Mouse (Mus musculus) megakaryocyte, embryonic 14.5 days (primary cell): ENCODE measurements at regions not wholly inside any gene's neighbourhood (a gene's known extent, or its start where the extent isn't known, plus 50 kb on each side); places are given as distances from the start of the nearest gene placed in this dataset.

Source experiments
- H3K27me3 ChIP-seq: replicated peaks from 2 replicates; pipeline ENCODE3; 2012; ENCODE audit warnings: inconsistent platforms
- H3K36me3 ChIP-seq: replicated peaks from 2 replicates; pipeline ENCODE3; 2012; ENCODE audit warnings: low read length, inconsistent platforms, mixed read lengths
- H3K4me1 ChIP-seq: 2 replicates; pipeline ENCODE4 v1.6.1; 2012; ENCODE audit warnings: inconsistent platforms
- H3K4me3 ChIP-seq: replicated peaks from 2 replicates; pipeline ENCODE3; 2012; ENCODE audit warnings: moderate library complexity, mild to moderate bottlenecking, inconsistent platforms
- H3K9me3 ChIP-seq: 2 replicates; pipeline ENCODE4 v1.6.1; 2012; ENCODE audit warnings: inconsistent platforms
- FLI1 ChIP-seq: IDR thresholded peaks from 2 replicates; pipeline ENCODE4 v1.6.1; 2012; ENCODE audit warnings: low read length, inconsistent platforms, mixed read lengths
- GATA1 ChIP-seq: IDR thresholded peaks from 3 replicates; pipeline ENCODE4 v1.6.1; 2012; ENCODE audit warnings: mixed read lengths, low read length, inconsistent platforms, borderline replicate concordance

DNA sequence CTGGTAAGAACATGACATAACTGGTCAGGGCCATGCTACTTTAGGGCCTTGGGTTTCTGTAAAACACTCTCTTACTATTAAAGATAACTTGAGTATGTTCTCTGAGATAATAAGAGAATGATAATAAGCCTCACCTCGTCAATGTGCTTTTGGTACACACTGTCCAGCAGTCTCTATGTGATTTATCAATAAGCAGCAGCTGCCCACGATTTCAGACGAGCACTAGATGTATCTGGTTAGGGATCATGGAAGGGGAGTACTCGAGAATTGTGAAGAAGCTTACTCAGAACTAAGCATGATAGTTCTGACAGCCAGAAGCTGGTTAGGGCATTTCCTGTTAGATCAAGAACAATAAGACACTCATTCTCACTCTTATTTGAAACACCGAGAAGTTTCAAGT is 53.8 kb downstream of the Neurod6 start:
- no peak for TF ChIP-seq GATA1
- no peak for TF ChIP-seq FLI1
- Histone ChIP-seq H3K4me3 (no peak overlapping the region), H3K27me3 (peaks cover 2% of the 10 kb centered on the region), H3K9me3 (no peaks in the 10 kb centered on the region), H3K36me3 (no peaks in the 10 kb centered on the region), H3K4me1 (no peaks in the 10 kb centered on the region)

DNA sequence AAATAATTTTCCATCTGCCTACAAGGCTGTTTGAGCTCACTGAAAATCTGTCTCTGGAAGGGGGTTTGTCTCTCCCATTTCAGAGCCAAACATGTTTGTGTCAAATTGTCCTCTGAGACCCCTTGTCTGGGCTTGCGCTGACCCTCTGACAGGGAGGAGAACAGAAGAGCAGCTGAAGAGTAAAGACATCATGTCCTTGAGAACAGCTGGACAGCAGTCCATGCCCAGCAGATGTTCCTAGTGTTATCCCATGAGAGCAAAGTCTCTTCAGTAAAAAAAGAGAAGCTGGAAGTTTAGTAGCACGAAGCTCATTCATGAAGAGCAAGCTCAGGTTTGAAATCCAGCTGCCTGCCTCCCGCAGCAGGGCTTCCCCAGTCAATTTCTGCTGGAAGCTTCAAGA is 60.7 kb downstream of the Neurod6 start:
- no peak for TF ChIP-seq GATA1
- no peak for TF ChIP-seq FLI1
- Histone ChIP-seq H3K4me1 (no peaks in the 10 kb centered on the region), H3K36me3 (no peaks in the 10 kb centered on the region), H3K27me3 (peaks cover 2% of the 10 kb centered on the region), H3K9me3 (no peaks in the 10 kb centered on the region), H3K4me3 (no peak overlapping the region)

DNA sequence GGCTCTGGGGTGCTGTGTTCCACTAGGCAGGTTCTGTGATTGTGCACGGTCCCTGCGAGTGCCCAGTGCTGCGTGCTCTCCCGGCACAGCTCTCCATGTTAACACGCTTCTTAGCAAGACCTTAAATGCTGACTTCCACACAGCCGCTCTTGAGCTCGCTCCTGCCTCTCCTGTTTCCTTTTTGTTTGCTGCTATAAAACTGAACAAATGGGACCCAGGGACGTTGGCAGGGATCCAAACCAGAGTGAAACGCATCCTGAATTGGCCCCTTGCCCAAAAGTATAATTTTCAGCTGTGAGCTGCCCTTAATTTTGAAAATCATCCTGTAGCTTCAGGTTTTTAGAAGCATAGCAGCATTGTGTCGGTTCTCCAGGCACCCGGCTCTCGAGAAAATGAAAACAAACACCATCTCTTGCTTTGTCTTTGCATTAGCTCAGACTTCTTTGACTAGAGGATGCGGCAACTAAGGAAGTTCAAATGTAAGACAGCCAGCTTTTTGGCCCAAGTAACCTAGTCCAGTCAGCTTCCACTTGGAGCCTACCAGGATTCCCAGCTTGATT is 63.1 kb downstream of the Neurod6 start:
- H3K4me1 ChIP-seq = no peaks in the 10 kb centered on the region
- no peaks in the 10 kb centered on the region for H3K9me3 ChIP-seq
- no peaks in the 10 kb centered on the region for H3K36me3 ChIP-seq
- H3K4me3 ChIP-seq = peak overlapping the region; percentile 40
- no peak for TF ChIP-seq GATA1
- TF ChIP-seq FLI1 = no peak
- no peaks in the 10 kb centered on the region for H3K27me3 ChIP-seq

DNA sequence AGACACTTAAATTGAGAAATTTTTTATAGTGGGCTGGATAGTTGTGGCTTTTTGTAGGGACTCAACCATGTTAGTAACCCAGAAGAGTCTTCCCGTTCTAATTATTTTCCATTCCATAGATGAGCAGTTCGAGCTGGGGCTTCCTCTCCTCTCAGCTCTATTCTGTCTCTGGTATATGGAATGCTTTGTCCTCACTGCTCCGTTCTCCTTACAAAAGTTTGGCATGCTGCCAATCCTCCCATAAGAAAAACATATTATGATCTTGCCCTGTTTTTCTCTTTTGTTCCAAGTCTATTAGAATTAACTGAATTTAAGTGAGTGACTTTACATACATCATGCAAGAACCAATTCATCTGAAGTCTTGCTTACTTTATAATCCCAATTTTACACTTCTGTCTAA is 70.7 kb downstream of the Neurod6 start:
- Histone ChIP-seq H3K36me3 (no peaks in the 10 kb centered on the region), H3K4me3 (no peak overlapping the region)

DNA sequence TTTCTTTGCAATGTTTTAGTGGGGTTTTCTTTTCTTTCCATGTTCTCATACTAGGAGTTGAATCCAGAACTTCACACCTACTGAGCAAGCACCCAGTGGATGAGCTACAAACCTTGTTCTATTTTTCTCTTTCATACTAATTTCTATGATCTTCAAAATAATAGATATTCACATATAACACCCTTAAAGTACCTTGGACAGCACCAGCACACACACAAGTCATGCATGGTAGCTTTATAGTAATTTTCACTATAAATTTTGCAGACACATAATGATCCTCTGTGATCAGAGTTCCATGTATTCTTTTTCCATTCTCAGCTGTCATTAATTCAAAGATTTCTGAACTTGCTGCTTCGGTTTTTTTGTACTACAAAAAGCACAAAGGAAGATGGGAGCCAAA is 71.1 kb downstream of the Neurod6 start:
- H3K36me3 ChIP-seq = no peaks in the 10 kb centered on the region

More for the DNA sequence above, 70.7 kb downstream of the Neurod6 start:
- no peaks in the 10 kb centered on the region for H3K27me3 ChIP-seq
- 0 out of 2 replicates have a peak, but pooled peaks cover 4% of the 10 kb centered on the region for H3K9me3 ChIP-seq
- H3K4me1 ChIP-seq = peaks cover 14% of the 10 kb centered on the region
- TF ChIP-seq FLI1 (no peak), GATA1 (no peak)

DNA sequence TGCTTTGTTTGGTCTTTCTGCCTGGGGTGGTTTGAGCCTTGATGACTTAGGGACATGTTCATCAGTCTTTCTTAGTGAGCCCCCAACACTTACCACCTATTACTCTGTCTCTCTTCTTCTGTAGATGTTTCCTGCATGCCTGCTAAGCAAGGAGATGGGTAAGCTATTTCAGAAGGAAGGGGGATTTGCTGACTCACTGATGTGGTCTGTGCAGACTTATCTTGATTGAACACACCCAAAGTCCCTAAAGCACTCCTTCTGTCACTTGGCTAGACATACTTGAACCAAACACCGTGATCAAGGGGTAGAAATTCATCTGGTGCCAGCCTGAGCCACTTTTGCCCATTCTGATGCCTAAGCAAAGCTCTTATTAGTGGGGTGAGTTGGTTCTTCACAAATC is 72.0 kb downstream of the Neurod6 start:
- H3K27me3 ChIP-seq = no peaks in the 10 kb centered on the region
- no peak overlapping the region for H3K4me3 ChIP-seq
- H3K4me1 ChIP-seq = peaks cover 14% of the 10 kb centered on the region
- no peaks in the 10 kb centered on the region for H3K36me3 ChIP-seq
- no peak for TF ChIP-seq GATA1
- no peak for TF ChIP-seq FLI1
- H3K9me3 ChIP-seq = 0 out of 2 replicates have a peak, but pooled peaks cover 4% of the 10 kb centered on the region

More for the DNA sequence above, 71.1 kb downstream of the Neurod6 start:
- no peaks in the 10 kb centered on the region for H3K27me3 ChIP-seq
- TF ChIP-seq GATA1 = no peak
- TF ChIP-seq FLI1 = no peak
- peaks cover 14% of the 10 kb centered on the region for H3K4me1 ChIP-seq
- no peak overlapping the region for H3K4me3 ChIP-seq
- 0 out of 2 replicates have a peak, but pooled peaks cover 4% of the 10 kb centered on the region for H3K9me3 ChIP-seq

DNA sequence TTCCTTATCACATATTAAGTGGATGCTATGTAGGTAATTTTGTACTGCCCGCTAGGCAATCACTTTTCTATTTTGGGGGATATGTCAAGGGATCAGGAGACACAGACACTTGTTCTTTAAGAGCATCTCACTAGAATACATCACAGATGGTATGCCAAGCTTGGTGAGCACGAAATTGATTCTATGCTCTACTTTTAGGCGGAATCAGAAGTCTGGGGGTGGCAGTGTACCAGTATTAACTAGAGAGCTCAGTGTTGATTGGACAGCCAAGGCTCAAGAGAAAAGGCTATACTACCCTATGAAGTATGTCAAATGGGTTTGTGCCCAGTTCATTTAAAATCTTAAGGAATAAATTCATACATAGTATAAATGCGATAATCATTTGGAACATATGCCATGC is 84.0 kb downstream of the Neurod6 start:
- H3K9me3 ChIP-seq = no peaks in the 10 kb centered on the region
- no peak overlapping the region for H3K4me3 ChIP-seq
- no peaks in the 10 kb centered on the region for H3K36me3 ChIP-seq
- H3K27me3 ChIP-seq = no peaks in the 10 kb centered on the region
- H3K4me1 ChIP-seq = no peaks in the 10 kb centered on the region
- no peak for TF ChIP-seq GATA1
- TF ChIP-seq FLI1 = no peak

DNA sequence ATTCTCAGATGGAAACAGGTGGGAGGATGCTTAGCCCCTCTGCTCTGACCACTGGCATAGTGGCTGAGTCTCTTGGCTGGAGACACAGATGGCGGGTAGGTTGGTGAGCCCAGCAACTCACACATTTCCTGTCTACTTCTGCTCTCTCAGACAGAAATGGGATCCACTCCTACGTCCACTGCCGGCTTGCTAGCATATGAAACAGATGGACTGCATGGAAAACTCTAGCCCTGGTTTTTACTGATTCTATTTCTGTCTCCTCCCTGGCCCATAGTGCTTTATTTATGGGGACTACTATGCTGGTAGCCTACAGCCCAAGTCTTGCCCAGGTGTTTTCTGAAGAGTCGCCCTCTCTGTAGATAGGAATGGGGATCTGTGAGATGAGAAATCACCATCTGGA is 88.9 kb downstream of the Neurod6 start:
- no peaks in the 10 kb centered on the region for H3K4me1 ChIP-seq
- no peaks in the 10 kb centered on the region for H3K36me3 ChIP-seq
- H3K4me3 ChIP-seq = no peak overlapping the region
- H3K9me3 ChIP-seq = no peaks in the 10 kb centered on the region
- TF ChIP-seq GATA1 (no peak), FLI1 (no peak)
- H3K27me3 ChIP-seq = no peaks in the 10 kb centered on the region

DNA sequence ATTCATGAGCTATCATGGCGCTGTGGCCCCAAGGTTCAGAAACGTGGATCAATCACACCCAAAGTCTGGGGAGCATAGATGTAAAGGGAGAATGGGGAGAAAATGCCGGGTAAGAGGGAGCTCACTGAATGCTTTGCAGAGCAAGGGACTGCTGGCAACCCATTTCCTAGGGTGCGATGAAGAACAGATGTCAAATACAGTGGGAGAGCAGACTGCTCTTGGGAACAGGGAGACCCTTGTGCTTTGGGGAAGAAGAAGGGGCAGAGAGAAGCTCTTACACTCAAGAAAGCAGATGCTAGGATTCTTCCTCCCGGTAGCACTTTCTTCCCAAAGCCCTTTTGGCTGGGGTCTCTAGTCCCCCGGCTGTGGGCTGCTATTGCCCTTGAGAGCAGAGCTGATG is 100.0 kb downstream of the Neurod6 start:
- Histone ChIP-seq H3K4me3 (no peak overlapping the region), H3K27me3 (peaks cover 4% of the 10 kb centered on the region), H3K9me3 (no peaks in the 10 kb centered on the region), H3K36me3 (no peaks in the 10 kb centered on the region), H3K4me1 (no peaks in the 10 kb centered on the region)
- TF ChIP-seq FLI1 = no peak
- TF ChIP-seq GATA1 = no peak

DNA sequence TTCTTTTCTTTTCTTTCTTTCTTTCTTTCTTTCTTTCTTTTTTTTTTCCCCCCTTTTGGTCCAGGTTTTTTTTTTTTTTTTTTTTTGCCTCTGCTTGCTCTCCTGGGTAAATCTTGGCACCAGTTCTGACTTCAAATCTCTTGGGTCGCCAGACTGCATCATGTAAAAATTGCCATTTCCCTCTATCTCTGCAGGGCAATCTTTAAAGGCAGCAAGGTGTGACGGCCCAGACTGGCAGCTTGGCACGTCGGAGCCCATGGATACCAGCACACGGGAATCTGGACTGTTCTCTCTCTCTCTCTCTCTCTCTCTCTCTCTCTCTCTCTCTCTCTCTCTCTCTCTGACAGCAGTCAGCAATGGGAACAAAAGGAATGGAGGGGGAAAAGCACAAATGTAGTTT is 101.0 kb downstream of the Neurod6 start:
- no peak for TF ChIP-seq FLI1
- no peak for TF ChIP-seq GATA1
- Histone ChIP-seq H3K9me3 (no peaks in the 10 kb centered on the region), H3K4me1 (no peaks in the 10 kb centered on the region), H3K27me3 (peaks cover 4% of the 10 kb centered on the region), H3K36me3 (no peaks in the 10 kb centered on the region), H3K4me3 (no peak overlapping the region)

DNA sequence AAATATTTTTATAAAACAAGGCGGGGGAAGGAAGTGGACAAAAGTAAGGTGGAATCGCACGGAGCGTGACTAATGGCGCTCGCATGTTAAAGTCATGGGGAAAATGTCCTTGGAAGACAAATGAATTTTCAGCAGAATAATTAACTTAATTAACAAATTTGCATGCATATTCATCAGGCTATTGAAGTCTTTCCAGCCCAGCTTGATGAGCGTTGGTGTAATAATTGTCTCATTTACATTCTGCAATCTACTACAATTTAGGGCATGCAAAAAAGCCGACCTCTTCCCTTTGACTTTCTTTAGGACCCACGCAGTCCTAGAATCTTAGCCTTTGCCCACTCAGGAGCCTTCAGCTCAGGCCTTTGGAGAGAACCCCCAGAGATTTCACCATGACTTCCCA is 101.5 kb downstream of the Neurod6 start:
- H3K36me3 ChIP-seq = no peaks in the 10 kb centered on the region
- H3K4me3 ChIP-seq = no peak overlapping the region
- no peak for TF ChIP-seq FLI1
- TF ChIP-seq GATA1 = no peak
- peaks cover 4% of the 10 kb centered on the region for H3K27me3 ChIP-seq
- no peaks in the 10 kb centered on the region for H3K9me3 ChIP-seq
- no peaks in the 10 kb centered on the region for H3K4me1 ChIP-seq

DNA sequence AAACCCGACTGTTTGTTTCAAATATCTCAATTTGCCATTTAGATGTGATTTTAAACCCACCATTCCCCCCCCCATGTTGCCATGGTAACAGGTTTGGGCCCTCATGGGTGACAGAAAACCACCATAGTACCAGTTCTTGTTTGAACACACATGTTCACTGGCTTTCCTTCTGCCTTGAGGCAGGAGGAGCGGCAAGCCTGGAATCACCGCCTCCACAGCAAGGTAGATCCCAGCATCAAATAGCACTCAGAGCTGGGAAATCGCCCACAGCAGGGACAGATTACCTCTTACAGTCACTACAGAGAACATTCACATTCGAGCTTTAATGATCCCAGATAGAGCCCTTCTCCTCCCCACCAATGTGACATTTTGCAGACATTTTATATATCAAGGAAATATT is 102.0 kb downstream of the Neurod6 start:
- Histone ChIP-seq H3K9me3 (no peaks in the 10 kb centered on the region), H3K4me1 (no peaks in the 10 kb centered on the region), H3K36me3 (no peaks in the 10 kb centered on the region), H3K4me3 (no peak overlapping the region), H3K27me3 (peaks cover 4% of the 10 kb centered on the region)
- no peak for TF ChIP-seq GATA1
